Mouse (Mus musculus) urinary bladder, postnatal 25 days (tissue): ENCODE measurements around the gene Agbl1.

Source experiments
- DNase-seq: peaks from one replicate; pipeline ENCODE4 v3.0.0; 2022; ENCODE audit warnings: low spot score

The Agbl1 gene

GRCm38 (mm10) chr7:76941531-76941930, 711.8 kb downstream of the Agbl1 start:
- DNase-seq, result peak; percentile 26

- DNase-seq, result no peak
These were observed 741.6 kb downstream of the Agbl1 start for GRCm38 (mm10) chr7:76971334-76971733.

- no peak for DNase-seq
These were observed 779.9 kb downstream of the Agbl1 start for GRCm38 (mm10) chr7:77009571-77009970.

GRCm38 (mm10) chr7:77029019-77029418, 799.3 kb downstream of the Agbl1 start:
- no peak for DNase-seq

- DNase-seq, result no peak
These were observed 846.3 kb downstream of the Agbl1 start for GRCm38 (mm10) chr7:77076033-77076432.

GRCm38 (mm10) chr7:77087266-77087665, 857.6 kb downstream of the Agbl1 start:
- no peak for DNase-seq

GRCm38 (mm10) chr7:77095153-77095552, 865.5 kb downstream of the Agbl1 start:
- no peak for DNase-seq

- DNase-seq, result no peak
These were observed 884.3 kb downstream of the Agbl1 start for GRCm38 (mm10) chr7:77114021-77114420.

GRCm38 (mm10) chr7:77129045-77129444, 899.4 kb downstream of the Agbl1 start:
- no peak for DNase-seq

GRCm38 (mm10) chr7:77131950-77132349, 902.3 kb downstream of the Agbl1 start:
- DNase-seq, result no peak

GRCm38 (mm10) chr7:77132615-77133420, 903.1 kb downstream of the Agbl1 start:
- DNase-seq, result no peak

GRCm38 (mm10) chr7:77134860-77135259, 905.2 kb downstream of the Agbl1 start:
- DNase-seq, result no peak

- no peak for DNase-seq
These were observed 909.0 kb downstream of the Agbl1 start for GRCm38 (mm10) chr7:77138707-77139106.

- no peak for DNase-seq
These were observed 917.8 kb downstream of the Agbl1 start for GRCm38 (mm10) chr7:77147527-77147926.

GRCm38 (mm10) chr7:77148820-77149219, 919.1 kb downstream of the Agbl1 start:
- no peak for DNase-seq

- DNase-seq, result no peak
These were observed 920.2 kb downstream of the Agbl1 start for GRCm38 (mm10) chr7:77149846-77150245.

GRCm38 (mm10) chr7:77152393-77152792, 922.7 kb downstream of the Agbl1 start:
- no peak for DNase-seq

- no peak for DNase-seq
These were observed 923.2 kb downstream of the Agbl1 start for GRCm38 (mm10) chr7:77152909-77153308.

GRCm38 (mm10) chr7:77164921-77165320, 935.2 kb downstream of the Agbl1 start:
- DNase-seq, result no peak
